Mouse (Mus musculus) stomach, embryonic 14.5 days (tissue): Measurements from ENCODE around the gene Me1. TPM values are rescaled to one million over a fixed set of nuclear protein-coding genes. Genes with fewer than 3 reads are reported as not detected.

Source experiments
- ATAC-seq: fragments of 200-750 bp; cut with Nextera tagmentation; 2 replicates; pipeline ENCODE4 v1.8.0; 2017; ENCODE audit warnings: low read depth, moderate TSS enrichment; ENCODE audit not compliant: insufficient number of reproducible peaks, insufficient read depth, low FRiP score
- H3K27ac ChIP-seq: fragments of 300-500 bp; sonication (generic); 2 replicates; pipeline ENCODE4 v1.5.1; 2014; ENCODE audit warnings: mild to moderate bottlenecking, low read length, moderate library complexity, mixed read lengths
- H3K27me3 ChIP-seq: fragments of 300-500 bp; sonication (generic); 2 replicates; pipeline ENCODE4 v1.6.1; 2014; ENCODE audit warnings: low read length, control low read depth, mixed read lengths; ENCODE audit not compliant: control insufficient read depth, insufficient read depth
- H3K36me3 ChIP-seq: fragments of 300-500 bp; sonication (generic); 2 replicates; pipeline ENCODE4 v1.6.1; 2014; ENCODE audit warnings: mild to moderate bottlenecking, control low read depth, low read length, moderate library complexity, mixed read lengths; ENCODE audit not compliant: control insufficient read depth, insufficient read depth
- H3K4me1 ChIP-seq: fragments of 300-500 bp; sonication (generic); 2 replicates; pipeline ENCODE4 v1.6.1; 2014; ENCODE audit warnings: low read length, control low read depth, mixed read lengths; ENCODE audit not compliant: control insufficient read depth, insufficient read depth
- H3K4me2 ChIP-seq: fragments of 300-500 bp; sonication (generic); replicated peaks from 2 replicates; pipeline ENCODE4 v1.6.1; 2014; ENCODE audit warnings: low read depth, low read length, control low read depth
- H3K4me3 ChIP-seq: fragments of 300-500 bp; sonication (generic); 2 replicates; pipeline ENCODE4 v1.5.1; 2014; ENCODE audit warnings: low read depth, low read length, control low read depth
- H3K9ac ChIP-seq: fragments of 300-500 bp; sonication (generic); replicated peaks from 2 replicates; pipeline ENCODE4 v1.6.1; 2014; ENCODE audit warnings: low read depth, mild to moderate bottlenecking, control low read depth, low read length, moderate library complexity, mixed read lengths
- H3K9me3 ChIP-seq: fragments of 300-500 bp; sonication (generic); 2 replicates; pipeline ENCODE4 v1.6.1; 2016; ENCODE audit warnings: low read depth, low read length, control low read depth; ENCODE audit not compliant: control insufficient read depth
- WGBS: fragments of 180-500 bp; shearing (Covaris S2); extraction: QIAGEN DNeasy Blood & Tissue Kit; methylation state at CpG from one replicate; pipeline ENCODE4 v1.1.7; 2014; 5-methylcytosine and 5-hydroxymethylcytosine counted together
- polyA plus RNA-seq: library from polyadenylated mRNA; unstranded; fragments of >200 nt; fragmentation: Nextera tagmentation; extraction: Ambion mirVana; gene quantifications from 2 replicates; pipeline ENCODE4 v1.2.1, GENCODE M21; 2014

Me1 gene
- polyA plus RNA-seq, 1 experiment from 2014 or later: 10.3 TPM

DNA sequence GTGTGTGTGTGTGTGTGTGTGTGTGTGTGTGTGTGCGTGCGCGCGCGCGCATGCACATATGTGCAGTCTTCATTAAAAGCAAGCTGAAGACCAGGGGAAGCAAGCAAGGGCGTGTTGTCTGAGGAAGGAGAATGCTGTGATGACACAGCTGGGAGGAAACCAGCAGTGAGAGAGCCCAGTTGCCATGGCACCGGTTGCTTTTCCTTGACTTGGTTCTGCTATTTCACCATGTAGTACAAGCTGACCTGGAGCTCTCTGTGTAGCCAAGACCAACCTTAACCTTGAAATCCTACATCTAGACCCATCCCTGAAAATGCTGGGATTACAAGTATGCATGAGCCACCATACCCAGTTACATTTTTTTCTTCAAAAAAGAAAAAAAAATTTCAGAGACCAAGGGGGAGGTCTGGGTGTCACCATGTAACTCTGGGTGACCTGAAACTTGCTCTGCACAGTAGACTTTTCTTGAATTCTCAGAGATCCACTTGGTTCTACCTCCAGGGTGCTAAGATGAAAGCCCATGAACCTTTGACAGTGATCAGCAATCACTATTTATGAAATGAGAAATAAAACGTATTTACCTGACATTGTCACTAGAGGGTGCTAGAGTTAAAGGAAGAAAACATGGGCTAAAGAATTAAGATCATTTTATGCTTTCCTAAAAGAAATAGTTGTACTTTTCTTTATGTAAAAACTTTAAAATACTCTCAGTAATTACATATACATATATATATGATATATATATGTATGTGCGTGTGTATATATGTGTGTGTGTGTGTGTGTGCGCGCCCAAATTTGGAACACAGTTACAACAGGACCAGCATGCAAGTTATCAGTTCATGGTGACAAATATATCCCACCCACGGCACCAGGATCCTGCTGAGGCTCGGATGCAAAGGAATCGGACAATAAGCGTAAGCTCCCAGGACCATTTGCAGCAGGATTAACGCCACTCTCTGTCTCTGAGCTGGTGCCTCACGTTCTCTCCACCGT lies 102.8 kb downstream of the Me1 start:
- Histone ChIP-seq H3K4me3 (no peak overlapping the region), H3K9me3 (no peaks in the 10 kb centered on the region), H3K4me1 (no peaks in the 10 kb centered on the region), H3K9ac (no peak overlapping the region), H3K4me2 (no peak overlapping the region), H3K36me3 (no peaks in the 10 kb centered on the region), H3K27me3 (no peaks in the 10 kb centered on the region), H3K27ac (no peak overlapping the region)
- no peak for ATAC-seq
- whole genome bisulfite sequencing: 76% methylated on average over 19 of the region's 19 CpGs

DNA sequence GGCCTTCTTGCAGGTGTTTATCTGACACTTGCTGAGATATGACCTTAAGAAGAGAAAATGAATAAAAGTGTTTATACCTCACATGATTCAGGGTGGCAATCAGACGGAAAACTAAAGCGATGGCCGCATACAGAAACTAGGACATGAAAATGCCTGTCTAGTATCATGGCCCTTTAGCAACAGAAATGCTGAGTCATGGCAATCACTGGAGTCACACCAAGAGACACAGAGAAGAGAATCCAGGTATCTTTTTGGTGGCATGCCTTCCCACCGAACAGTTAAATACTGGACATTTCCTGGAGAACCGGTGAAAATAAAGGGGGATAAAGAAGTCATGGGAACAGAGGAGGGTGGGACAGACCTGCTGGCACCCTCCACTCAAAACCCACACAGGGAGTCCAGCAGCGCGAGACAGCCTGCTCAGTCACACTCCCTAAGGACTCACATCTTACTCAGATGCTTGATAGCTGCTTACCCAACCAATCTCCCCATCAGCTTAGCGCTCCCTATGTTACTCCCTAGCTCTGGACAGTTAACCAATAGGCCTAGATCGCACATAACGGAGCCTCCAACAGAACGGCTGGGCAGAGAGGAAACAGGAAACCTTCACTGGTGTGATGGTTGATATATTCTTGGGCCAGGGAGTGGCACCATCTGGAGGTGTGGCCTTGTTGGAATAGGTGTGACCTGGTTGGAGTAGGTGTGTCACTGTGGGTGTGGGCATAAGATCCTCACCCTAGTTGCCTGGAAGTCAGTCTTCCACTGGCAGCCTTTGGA lies 108.5 kb downstream of the Me1 start:
- Histone ChIP-seq H3K4me2 (no peak overlapping the region), H3K4me3 (no peak overlapping the region), H3K27ac (no peak overlapping the region), H3K27me3 (no peaks in the 10 kb centered on the region), H3K9me3 (no peaks in the 10 kb centered on the region), H3K36me3 (no peaks in the 10 kb centered on the region), H3K9ac (no peak overlapping the region), H3K4me1 (no peaks in the 10 kb centered on the region)
- no peak for ATAC-seq
- 87% methylated on average over 11 of the region's 11 CpGs for WGBS

DNA sequence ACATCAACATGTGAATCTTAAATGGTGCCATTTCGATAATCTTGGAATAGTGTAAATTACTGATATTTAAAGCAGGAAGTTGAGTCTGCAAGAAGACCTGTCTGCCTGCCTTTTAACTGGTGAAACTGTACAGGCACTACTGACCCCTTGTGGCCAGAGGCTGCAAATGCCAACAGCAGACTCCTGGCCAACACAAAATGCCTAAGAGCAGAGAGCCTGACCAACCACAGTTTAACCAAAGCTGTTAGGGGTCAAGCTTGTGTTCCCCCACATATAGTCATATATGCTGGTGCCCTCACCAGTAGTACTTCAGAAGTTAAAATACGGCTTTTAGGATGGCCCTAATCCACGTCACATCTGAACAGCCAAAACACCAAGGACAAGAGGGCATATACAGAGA lies 112.0 kb downstream of the Me1 start:
- H3K9ac ChIP-seq: no peak overlapping the region
- H3K4me1 ChIP-seq: no peaks in the 10 kb centered on the region
- no peak overlapping the region for H3K4me2 ChIP-seq
- ATAC-seq: no peak
- no peaks in the 10 kb centered on the region for H3K36me3 ChIP-seq
- H3K27ac ChIP-seq: no peak overlapping the region
- H3K27me3 ChIP-seq: no peaks in the 10 kb centered on the region
- H3K4me3 ChIP-seq: no peak overlapping the region
- no peaks in the 10 kb centered on the region for H3K9me3 ChIP-seq
- WGBS: 51% methylated on average over 3 of the region's 3 CpGs

DNA sequence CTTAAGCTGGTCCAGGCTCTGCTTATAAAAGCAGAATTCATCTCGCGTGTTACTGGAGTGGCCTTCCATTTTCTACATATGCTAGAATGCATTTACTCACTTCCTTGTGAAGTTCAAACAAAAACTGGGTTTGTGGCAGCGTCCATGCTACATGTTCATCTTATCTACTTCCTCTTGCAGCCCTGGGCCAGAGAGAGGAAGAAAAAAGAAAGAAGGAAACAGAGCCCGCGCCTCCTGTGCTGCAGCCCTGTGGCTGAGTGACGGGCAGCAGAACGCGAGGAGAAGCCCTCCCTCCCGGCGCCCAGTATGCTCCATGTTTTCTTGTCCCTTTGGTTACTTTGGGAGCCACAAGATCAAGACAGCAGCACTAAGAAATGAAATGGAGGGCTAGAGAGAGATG lies 116.1 kb downstream of the Me1 start:
- H3K36me3 ChIP-seq: no peaks in the 10 kb centered on the region
- WGBS: 82% methylated on average over 10 of the region's 10 CpGs
- no peaks in the 10 kb centered on the region for H3K9me3 ChIP-seq
- no peak overlapping the region for H3K4me3 ChIP-seq
- H3K27me3 ChIP-seq: no peaks in the 10 kb centered on the region
- H3K9ac ChIP-seq: no peak overlapping the region
- ATAC-seq: no peak
- no peak overlapping the region for H3K4me2 ChIP-seq
- no peaks in the 10 kb centered on the region for H3K4me1 ChIP-seq
- no peak overlapping the region for H3K27ac ChIP-seq

DNA sequence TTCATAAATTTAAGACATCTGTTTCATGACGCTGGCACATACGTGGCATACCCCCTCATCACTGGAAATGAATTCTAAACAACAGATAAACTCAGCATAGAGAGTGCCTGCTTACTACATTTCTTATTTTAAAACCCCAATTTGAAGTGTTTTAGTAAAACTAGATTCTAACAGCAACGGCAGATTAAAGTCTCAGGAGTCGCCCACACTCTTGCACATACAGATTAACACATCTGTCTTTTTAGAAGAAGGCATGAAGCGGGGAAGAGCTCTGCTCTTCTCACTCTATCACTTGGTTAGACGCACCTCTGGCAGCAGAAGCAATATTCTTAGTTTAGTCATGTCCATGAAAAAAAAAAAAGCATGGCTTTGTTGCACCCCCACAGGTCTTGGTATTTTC lies 120.6 kb downstream of the Me1 start:
- no peak overlapping the region for H3K4me3 ChIP-seq
- H3K27me3 ChIP-seq: no peaks in the 10 kb centered on the region
- no peak overlapping the region for H3K27ac ChIP-seq
- peaks cover 7% of the 10 kb centered on the region; the same call in 1 of the 2 replicates for H3K4me1 ChIP-seq
- no peaks in the 10 kb centered on the region for H3K9me3 ChIP-seq
- WGBS: 89% methylated on average over 6 of the region's 6 CpGs
- H3K36me3 ChIP-seq: no peaks in the 10 kb centered on the region
- no peak for ATAC-seq
- H3K9ac ChIP-seq: no peak overlapping the region
- H3K4me2 ChIP-seq: no peak overlapping the region

DNA sequence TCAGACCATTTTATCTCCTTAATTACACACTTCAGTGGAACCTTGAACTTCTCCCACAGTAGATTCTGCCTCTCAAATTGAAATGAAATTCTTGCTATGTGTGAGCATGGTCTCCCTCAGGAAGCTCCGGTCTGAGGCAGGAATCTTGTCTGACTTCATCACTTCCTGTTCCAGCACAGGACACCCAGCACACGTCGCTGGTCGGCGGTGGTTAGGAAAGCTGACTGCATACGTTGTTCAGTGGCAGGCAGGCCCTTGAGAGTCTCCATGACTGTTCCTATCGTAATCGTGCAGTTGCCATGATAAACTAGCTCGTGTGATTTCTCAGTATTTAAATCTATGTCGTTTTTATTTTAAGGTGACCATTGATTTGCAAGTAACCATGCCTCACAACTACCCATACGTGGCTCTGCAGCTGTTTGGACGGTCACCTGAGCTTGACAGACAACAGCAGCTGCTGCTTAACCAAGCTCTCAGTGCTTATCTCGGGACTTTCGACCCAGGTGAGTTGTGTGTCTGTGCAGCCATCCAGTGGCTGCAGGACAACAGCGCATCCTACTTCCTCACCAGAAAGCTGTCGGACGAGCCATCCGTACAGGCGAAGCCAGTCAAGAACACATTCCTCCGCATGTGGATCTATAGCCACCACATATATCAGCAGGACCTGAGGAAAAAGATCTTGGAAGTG lies 122.0 kb downstream of the Me1 start:
- Histone ChIP-seq H3K4me2 (no peak overlapping the region), H3K27ac (no peak overlapping the region), H3K9ac (no peak overlapping the region), H3K9me3 (no peaks in the 10 kb centered on the region), H3K4me3 (no peak overlapping the region), H3K36me3 (peaks cover 8% of the 10 kb centered on the region; the same call in 1 of the 2 replicates), H3K4me1 (peaks cover 7% of the 10 kb centered on the region; the same call in 1 of the 2 replicates), H3K27me3 (no peaks in the 10 kb centered on the region)
- WGBS: 77% methylated on average over 20 of the region's 20 CpGs
- ATAC-seq: no peak

DNA sequence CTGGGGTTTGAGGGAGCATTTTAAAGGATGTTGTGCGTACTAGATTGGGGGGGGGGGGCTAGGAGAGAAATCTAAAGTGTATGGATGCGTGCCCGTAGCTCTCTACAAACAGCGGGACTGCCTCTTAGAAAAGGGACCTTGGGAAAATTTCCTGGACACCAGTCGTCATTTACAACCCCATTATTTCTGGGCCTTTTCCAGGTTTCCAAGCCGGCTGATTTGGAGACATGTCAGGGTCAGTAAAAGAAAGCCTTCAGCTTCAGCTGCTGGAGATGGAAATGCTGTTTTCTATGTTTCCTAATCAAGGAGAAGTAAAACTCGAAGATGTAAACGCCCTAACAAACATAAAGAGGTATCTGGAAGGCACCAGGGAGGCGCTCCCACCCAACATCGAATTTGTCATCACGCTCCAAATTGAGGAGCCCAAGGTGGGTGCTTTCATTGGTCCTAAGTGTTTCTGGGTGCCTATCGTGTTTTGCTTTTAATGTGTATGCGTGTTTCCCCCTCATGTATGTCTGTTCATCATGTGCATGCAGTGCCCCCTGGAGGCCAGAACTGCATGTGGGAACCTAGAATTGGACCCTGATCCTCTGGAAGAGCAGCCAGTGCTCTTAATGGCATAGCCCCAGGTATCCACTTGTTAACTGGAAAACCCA lies 123.0 kb downstream of the Me1 start:
- Histone ChIP-seq H3K9ac (no peak overlapping the region), H3K4me3 (peak overlapping the region; percentile 68), H3K4me2 (peak overlapping the region; percentile 91), H3K9me3 (no peaks in the 10 kb centered on the region), H3K27me3 (no peaks in the 10 kb centered on the region), H3K4me1 (peaks cover 7% of the 10 kb centered on the region; the same call in 1 of the 2 replicates), H3K36me3 (peaks cover 13% of the 10 kb centered on the region; the same call in 1 of the 2 replicates), H3K27ac (no peak overlapping the region)
- 6% methylated on average over 13 of the region's 13 CpGs for whole genome bisulfite sequencing
- ATAC-seq: no peak
